Mouse (Mus musculus): ENCODE results near the gene Sapcd1.
"Not testable (repeated sequence)": the region's sequence is repeated elsewhere in the genome, so short reads cannot be mapped to it uniquely, and the experiment has no call there.

Gene Sapcd1

GRCm38 (mm10) chr17:35026206-35026605, 1.6 kb downstream of the Sapcd1 start:
- no peak for DNase-seq

GRCm38 (mm10) chr17:35024691-35025488, 2.9 kb downstream of the Sapcd1 start:
- no peak for DNase-seq

DNA sequence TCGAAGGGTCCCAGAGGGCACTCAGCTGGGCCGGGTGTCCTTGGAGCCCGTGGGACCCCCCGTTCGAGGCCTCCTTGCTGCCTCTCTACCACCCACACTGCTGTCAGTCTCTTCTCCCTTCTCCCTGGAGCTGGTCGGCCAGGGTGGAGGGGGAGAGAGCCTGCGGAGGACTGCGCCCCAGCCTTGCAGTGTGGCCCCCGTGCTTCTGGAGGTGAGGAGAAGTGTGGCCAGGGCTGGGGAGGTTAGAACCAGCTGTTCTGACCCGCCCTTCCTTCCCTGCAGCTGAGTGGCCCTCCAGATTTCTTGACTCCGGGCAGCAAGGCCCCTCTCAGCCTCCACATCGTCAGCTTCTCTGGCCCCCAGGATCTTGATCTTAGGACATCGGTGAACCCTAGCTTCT, 3.6 kb downstream of the Sapcd1 start:
- no peak for DNase-seq

- DNase-seq = no peak
Observed at GRCm38 (mm10) chr17:35023756-35024155, 4.1 kb downstream of the Sapcd1 start.

DNA sequence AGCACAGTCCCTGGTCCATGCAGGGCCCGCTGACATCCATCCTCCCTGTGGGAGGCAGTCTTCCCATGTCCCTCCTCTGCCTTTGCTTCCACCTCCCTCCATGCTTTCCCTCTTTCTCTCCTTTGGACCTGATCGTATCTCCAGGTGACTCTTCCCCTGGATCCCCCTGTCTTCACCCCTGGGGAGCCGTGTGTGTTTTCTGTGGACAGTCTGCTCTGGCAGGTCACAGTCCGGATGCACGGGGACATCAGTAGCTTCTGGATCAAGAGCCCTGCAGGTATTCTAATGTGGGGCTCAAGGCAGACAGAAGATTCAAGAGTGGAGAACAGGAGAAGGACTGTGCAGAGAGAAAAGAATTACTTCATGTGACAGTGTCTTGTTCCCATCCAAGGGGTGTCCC, 4.6 kb downstream of the Sapcd1 start:
- DNase-seq = no peak

DNA sequence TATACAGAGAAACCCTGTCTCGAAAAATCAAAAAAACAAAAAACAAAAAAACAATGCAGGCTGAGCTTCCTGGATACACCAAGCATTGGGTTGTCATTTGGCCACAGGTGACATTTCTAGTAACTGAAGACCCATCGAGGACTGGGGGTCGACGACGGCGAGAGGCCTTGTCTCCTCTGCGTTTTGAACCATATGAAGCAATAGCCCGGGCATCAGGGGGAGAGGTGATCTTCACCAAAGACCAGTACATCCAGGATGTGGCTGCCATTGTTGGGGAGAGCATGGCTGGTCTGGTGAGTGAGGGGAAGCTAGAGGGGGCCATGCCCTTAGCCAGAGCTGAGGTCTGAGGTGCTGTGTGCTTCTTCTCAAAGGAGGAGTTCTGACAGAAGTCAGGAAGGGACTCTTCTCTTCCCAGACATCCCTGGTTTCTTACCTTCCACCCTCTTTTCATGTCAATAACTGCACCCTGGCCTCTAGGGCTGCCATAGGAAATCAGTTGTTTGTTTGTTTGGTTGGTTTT, 5.2 kb downstream of the Sapcd1 start:
- DNase-seq = no peak

GRCm38 (mm10) chr17:35021842-35022477, 5.9 kb downstream of the Sapcd1 start:
- no peak for DNase-seq

DNA sequence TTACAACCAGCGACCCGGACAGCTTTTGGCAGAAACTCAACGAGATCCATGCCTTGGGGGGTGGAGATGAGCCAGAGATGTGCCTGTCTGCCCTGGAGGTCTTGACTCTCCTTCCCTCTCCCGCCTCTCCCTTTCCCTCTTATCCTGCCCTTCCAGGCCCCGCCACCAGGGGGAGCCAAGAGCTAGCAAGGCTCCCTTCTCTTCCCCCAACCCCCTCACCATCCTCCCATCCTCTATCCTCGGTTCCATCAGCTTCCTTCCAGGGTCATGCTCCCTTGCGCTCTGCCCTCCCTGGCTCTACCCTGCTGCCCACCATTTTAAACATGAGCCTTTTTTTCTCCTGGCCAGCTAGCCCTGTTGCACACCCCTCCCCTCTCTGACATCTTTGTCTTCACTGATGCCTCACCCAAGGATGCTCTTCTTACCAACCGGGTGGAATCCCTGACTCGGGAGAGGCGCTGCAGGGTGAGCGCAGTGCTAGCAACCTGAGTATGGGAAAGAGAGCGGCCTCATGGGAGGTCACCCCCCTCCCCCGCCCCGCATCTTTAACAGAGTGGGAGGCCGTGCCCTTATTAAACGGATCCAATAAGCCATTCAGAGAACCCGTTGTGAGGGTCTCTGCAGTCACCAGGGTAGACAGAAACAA, 6.5 kb downstream of the Sapcd1 start:
- peak; percentile 73 for DNase-seq

DNA sequence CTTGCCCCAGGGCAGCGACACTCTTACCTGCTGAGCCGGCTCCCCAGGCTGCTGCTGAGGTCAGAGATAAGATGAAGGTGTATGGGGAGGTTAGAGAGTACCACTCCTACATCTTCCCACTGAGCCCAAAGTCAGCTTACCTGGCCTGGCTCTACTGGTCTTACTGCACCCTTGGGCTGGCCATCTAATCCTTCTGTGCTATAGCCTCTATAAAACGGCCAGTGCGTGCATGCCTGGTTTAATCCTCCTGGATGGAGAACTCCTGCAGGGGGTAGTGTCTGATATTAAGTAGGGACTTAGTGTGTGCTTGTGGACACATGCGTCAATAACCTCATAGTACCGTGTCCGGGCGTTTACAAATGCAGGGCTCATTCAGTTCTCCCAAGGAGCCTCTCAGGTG, 7.3 kb downstream of the Sapcd1 start:
- no peak for DNase-seq

- no peak for DNase-seq
Observed at GRCm38 (mm10) chr17:35019894-35020293, 7.9 kb downstream of the Sapcd1 start.

- DNase-seq = no peak
Observed at GRCm38 (mm10) chr17:35018171-35018570, 9.6 kb downstream of the Sapcd1 start.

DNA sequence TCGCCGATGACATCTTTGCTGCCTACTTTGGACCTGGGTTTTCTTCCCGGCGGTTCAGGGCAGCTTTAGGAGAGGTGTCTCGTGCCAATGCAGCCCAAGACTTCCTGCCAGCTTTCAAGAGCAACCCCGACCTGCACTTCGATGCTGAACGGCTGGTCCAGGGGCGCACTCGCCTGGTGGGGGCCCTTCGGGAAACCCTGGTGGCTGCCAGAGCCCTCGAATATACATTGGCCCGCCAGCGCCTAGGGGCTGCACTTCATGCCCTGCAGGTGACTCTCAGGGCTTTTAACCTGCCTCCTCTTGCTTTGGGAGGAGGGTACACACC, 10.1 kb downstream of the Sapcd1 start:
- no peak for DNase-seq

GRCm38 (mm10) chr17:35016791-35017705, 10.8 kb downstream of the Sapcd1 start:
- DNase-seq = no peak

DNA sequence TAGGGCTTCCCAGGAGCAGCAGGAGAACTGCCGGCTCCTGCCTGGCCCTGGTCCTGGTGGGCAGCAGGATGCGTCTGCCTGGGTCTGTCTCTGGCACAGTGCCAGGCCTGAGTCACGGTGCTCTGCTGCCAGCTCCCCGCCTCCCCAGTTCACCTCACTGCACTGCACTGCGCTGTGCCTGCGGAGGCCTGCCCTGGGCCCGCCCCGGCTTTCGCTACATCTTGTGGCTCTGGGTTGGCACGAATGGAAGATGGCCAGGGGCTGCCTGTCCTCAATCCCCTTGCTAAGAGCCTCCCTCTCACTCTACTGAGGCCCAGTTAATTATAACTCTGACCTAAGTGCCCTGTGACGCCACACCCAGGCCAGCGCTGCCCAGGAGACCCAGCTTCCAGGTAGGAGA, 11.4 kb downstream of the Sapcd1 start, which contains the start of gene Vwa7:
Vwa7 (plus strand) TSS at position 204 of the 400 bp plus-strand sequence.
- DNase-seq = no peak

GRCm38 (mm10) chr17:35015296-35015695, 12.5 kb downstream of the Sapcd1 start:
- no peak for DNase-seq

- DNase-seq = no peak
Observed at GRCm38 (mm10) chr17:35013221-35013620, 14.6 kb downstream of the Sapcd1 start.

DNA sequence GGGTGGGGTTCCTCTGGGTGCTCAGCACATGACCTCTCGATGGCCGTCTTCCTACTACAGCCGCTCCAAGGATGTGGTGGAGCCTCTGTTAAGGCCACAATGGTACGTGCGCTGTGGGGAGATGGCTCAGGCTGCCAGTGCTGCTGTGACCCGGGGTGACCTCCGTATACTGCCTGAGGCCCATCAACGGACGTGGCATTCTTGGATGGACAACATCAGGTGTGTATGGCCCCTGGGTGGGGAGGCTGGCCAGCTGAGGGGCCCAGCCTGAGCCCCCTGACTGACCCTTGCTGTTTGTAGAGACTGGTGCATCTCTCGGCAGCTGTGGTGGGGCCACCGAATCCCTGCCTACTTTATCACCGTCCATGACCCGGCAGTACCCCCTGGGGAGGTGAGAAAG, 15.4 kb downstream of the Sapcd1 start:
- DNase-seq = no peak

- no peak for DNase-seq
Observed at GRCm38 (mm10) chr17:35011440-35011839, 16.4 kb downstream of the Sapcd1 start.

- no peak for DNase-seq
Observed at GRCm38 (mm10) chr17:35009586-35009985, 18.2 kb downstream of the Sapcd1 start.

DNA sequence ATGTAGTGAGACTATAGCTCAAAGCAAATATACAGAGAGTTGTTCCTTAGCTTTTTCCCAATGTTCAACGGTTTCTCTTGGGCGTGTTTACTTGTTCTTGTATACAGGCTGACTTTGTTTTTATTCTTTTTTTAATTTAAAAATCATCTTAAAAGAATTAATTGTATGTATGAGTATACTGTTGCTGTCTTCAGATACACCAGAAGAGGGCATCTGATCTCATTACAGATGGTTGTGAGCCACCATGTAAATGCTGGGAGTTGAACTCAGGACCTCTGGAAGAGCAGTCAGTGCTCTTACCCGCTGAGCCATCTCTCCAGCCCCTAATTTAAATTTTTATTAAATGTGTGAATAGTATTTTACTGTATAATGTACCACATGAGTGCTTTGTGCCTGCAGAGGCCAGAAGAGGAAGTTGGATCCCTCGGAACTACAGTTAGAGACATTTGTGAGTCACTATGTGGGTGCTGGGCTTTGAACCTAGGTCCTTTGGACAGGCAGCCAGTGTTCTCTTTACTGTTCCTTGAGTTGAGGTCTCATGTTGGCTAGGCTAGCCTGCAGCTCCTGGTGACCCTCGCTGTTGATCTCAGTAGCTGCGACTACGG, 20.3 kb downstream of the Sapcd1 start:
- no peak for DNase-seq

DNA sequence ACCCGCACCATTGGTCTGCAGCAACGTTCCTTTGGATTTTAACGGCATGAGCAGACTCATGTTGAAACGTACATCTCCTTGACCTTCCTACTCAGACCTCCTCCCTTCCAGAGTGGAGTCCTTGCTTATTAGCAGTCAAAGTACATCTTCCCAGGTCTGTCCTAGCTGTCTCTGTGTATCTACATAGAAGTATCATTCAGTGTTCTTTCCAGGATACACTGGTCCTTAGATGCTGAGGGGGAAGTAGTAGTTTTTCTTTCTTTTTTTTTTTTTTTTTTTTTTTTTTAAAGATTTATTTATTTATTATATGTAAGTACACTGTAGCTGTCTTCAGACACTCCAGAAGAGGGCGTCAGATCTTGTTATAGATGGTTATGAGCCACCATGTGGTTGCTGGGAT, 21.9 kb downstream of the Sapcd1 start:
- DNase-seq = not testable (repeated sequence)

GRCm38 (mm10) chr17:35005158-35005557, 22.7 kb downstream of the Sapcd1 start:
- DNase-seq = no peak

Data from right cerebral cortex, postnatal 25 days (tissue).